Mouse (Mus musculus) lung, postnatal 0 days (tissue): ENCODE measurements around the gene Ercc2. TPM values are rescaled to one million over a fixed set of nuclear protein-coding genes. Genes with fewer than 3 reads are reported as not detected.

Experiments
- ATAC-seq: fragments of 200-750 bp; cut with Nextera tagmentation; 2 replicates; pipeline ENCODE4 v1.8.0; 2017; ENCODE audit warnings: moderate library complexity
- DNase-seq: peaks from one replicate; pipeline ENCODE4 v3.0.0-alpha.2; 2016; ENCODE audit warnings: low spot score
- H3K27ac ChIP-seq: fragments of 300-500 bp; sonication (generic); 2 replicates; pipeline ENCODE4 v1.5.1; 2014; ENCODE audit warnings: antibody characterized with exemption, mild to moderate bottlenecking, low read length, mixed read lengths
- H3K27me3 ChIP-seq: fragments of 300-500 bp; sonication (generic); replicated peaks from 2 replicates; pipeline ENCODE4 v1.6.1; 2014; ENCODE audit warnings: low read length, mixed read lengths; ENCODE audit not compliant: insufficient read depth
- H3K36me3 ChIP-seq: fragments of 300-500 bp; sonication (generic); 2 replicates; pipeline ENCODE4 v1.6.1; 2014; ENCODE audit warnings: low read length, mixed read lengths; ENCODE audit not compliant: insufficient read depth
- H3K4me1 ChIP-seq: fragments of 300-500 bp; sonication (generic); 2 replicates; pipeline ENCODE4 v1.6.1; 2014; ENCODE audit warnings: antibody characterized with exemption, low read depth, low read length, mixed read lengths; ENCODE audit not compliant: insufficient read depth
- H3K4me2 ChIP-seq: fragments of 300-500 bp; sonication (generic); replicated peaks from 2 replicates; pipeline ENCODE4 v1.6.1; 2014; ENCODE audit warnings: low read depth, mild to moderate bottlenecking, low read length, moderate library complexity, mixed read lengths
- H3K4me3 ChIP-seq: fragments of 300-500 bp; sonication (generic); 2 replicates; pipeline ENCODE4 v1.5.1; 2014; ENCODE audit warnings: low read depth, low read length
- H3K9ac ChIP-seq: fragments of 300-500 bp; sonication (generic); replicated peaks from 2 replicates; pipeline ENCODE4 v1.6.1; 2014; ENCODE audit warnings: low read depth, mild to moderate bottlenecking
- H3K9me3 ChIP-seq: fragments of 300-500 bp; sonication (generic); 2 replicates; pipeline ENCODE4 v1.6.1; 2016; ENCODE audit warnings: low read length, mixed read lengths
- CTCF ChIP-seq: IDR thresholded peaks from 2 replicates; pipeline ENCODE4 v1.5.1; 2016; ENCODE audit warnings: antibody characterized with exemption, mild to moderate bottlenecking
- EP300 ChIP-seq: IDR thresholded peaks from 2 replicates; pipeline ENCODE4 v1.6.1; 2016; ENCODE audit warnings: antibody characterized with exemption, mild to moderate bottlenecking, control low read depth
- WGBS: fragments of 180-500 bp; shearing (Covaris S2); extraction: QIAGEN DNeasy Blood & Tissue Kit; methylation state at CpG from one replicate; pipeline ENCODE4 v1.1.7; 2014; 5-methylcytosine and 5-hydroxymethylcytosine counted together
- polyA plus RNA-seq: library from polyadenylated mRNA; unstranded; fragments of >200 nt; fragmentation: Nextera tagmentation; extraction: Ambion mirVana; gene quantifications from 2 replicates; pipeline ENCODE4 v1.2.1, GENCODE M21; 2015

The Ercc2 gene
- polyA plus RNA-seq, 1 experiment from 2014 or later: 9.4 TPM

GRCm38 (mm10) chr7:19363881-19364280 lies 17.9 kb upstream of the Ercc2 start:
- Histone ChIP-seq H3K4me3 (no peak overlapping the region), H3K36me3 (no peaks in the 10 kb centered on the region), H3K4me1 (no peaks in the 10 kb centered on the region; the same call in 1 of the 2 replicates), H3K9me3 (no peaks in the 10 kb centered on the region), H3K27ac (no peak overlapping the region), H3K9ac (no peak overlapping the region), H3K4me2 (no peak overlapping the region), H3K27me3 (no peaks in the 10 kb centered on the region)
- DNase-seq: peak; percentile 88
- WGBS: 2% methylated on average over 18 of the region's 18 CpGs
- TF ChIP-seq CTCF (peak; percentile 93), EP300 (no peak)
- ATAC-seq: peak; percentile 20

- DNase-seq (no peak), ATAC-seq (no peak)
- H3K27me3 ChIP-seq: no peaks in the 10 kb centered on the region
- TF ChIP-seq CTCF (no peak), EP300 (no peak)
- 65% methylated on average over 4 of the region's 4 CpGs for WGBS
- H3K9me3 ChIP-seq: no peaks in the 10 kb centered on the region
- H3K4me3 ChIP-seq: no peak overlapping the region
- peaks cover 4% of the 10 kb centered on the region; the same call in 1 of the 2 replicates for H3K4me1 ChIP-seq
- H3K27ac ChIP-seq: no peak overlapping the region
- no peak overlapping the region for H3K4me2 ChIP-seq
- H3K36me3 ChIP-seq: no peaks in the 10 kb centered on the region
- H3K9ac ChIP-seq: no peak overlapping the region
These were observed 16.4 kb upstream of the Ercc2 start for GRCm38 (mm10) chr7:19365376-19365775.

- TF ChIP-seq EP300 (no peak), CTCF (no peak)
These were observed 13.4 kb upstream of the Ercc2 start for GRCm38 (mm10) chr7:19368380-19368779.

GRCm38 (mm10) chr7:19369823-19370425 lies 11.9 kb upstream of the Ercc2 start:
- Histone ChIP-seq H3K9ac (no peak overlapping the region; the same call in 1 of the 2 replicates), H3K4me3 (peak overlapping the region; percentile 24), H3K36me3 (no peaks in the 10 kb centered on the region), H3K4me1 (peaks cover 4% of the 10 kb centered on the region; the same call in 1 of the 2 replicates), H3K4me2 (peak overlapping the region; percentile 61), H3K27ac (no peak overlapping the region), H3K27me3 (no peaks in the 10 kb centered on the region), H3K9me3 (no peaks in the 10 kb centered on the region)
- ATAC-seq (peak; percentile 64), DNase-seq (peak; percentile 46)
- 12% methylated on average over 44 of the region's 46 CpGs for WGBS
- TF ChIP-seq EP300 (no peak), CTCF (peak; percentile 86)

More at GRCm38 (mm10) chr7:19368380-19368779, 13.4 kb upstream of the Ercc2 start:
- WGBS: 18% methylated on average over 16 of the region's 16 CpGs
- DNase-seq (peak; percentile 50), ATAC-seq (peak; percentile 48; the same call in 1 of the 2 replicates)
- H3K4me2 ChIP-seq: no peak overlapping the region
- no peaks in the 10 kb centered on the region for H3K36me3 ChIP-seq
- H3K9ac ChIP-seq: no peak overlapping the region
- peaks cover 4% of the 10 kb centered on the region; the same call in 1 of the 2 replicates for H3K4me1 ChIP-seq
- H3K27me3 ChIP-seq: no peaks in the 10 kb centered on the region
- H3K27ac ChIP-seq: no peak overlapping the region
- H3K4me3 ChIP-seq: no peak overlapping the region
- H3K9me3 ChIP-seq: no peaks in the 10 kb centered on the region

- DNase-seq (no peak), ATAC-seq (no peak)
- no peak overlapping the region for H3K9ac ChIP-seq
- H3K9me3 ChIP-seq: no peaks in the 10 kb centered on the region
- 85% methylated on average over 2 of the region's 2 CpGs for WGBS
- no peaks in the 10 kb centered on the region for H3K36me3 ChIP-seq
- no peak overlapping the region for H3K4me2 ChIP-seq
- no peaks in the 10 kb centered on the region for H3K27me3 ChIP-seq
- TF ChIP-seq CTCF (no peak), EP300 (no peak)
- H3K4me3 ChIP-seq: no peak overlapping the region
- peaks cover 4% of the 10 kb centered on the region; the same call in 1 of the 2 replicates for H3K4me1 ChIP-seq
- no peak overlapping the region for H3K27ac ChIP-seq
These were observed 8.4 kb upstream of the Ercc2 start for GRCm38 (mm10) chr7:19373367-19373766.

GRCm38 (mm10) chr7:19375368-19375767 lies 6.4 kb upstream of the Ercc2 start:
- no peak overlapping the region for H3K27ac ChIP-seq
- no peaks in the 10 kb centered on the region for H3K9me3 ChIP-seq
- WGBS: 70% methylated on average over 17 of the region's 18 CpGs
- no peak overlapping the region for H3K4me2 ChIP-seq
- ATAC-seq (no peak), DNase-seq (no peak)
- no peaks in the 10 kb centered on the region for H3K27me3 ChIP-seq
- H3K9ac ChIP-seq: no peak overlapping the region
- H3K4me1 ChIP-seq: no peaks in the 10 kb centered on the region
- no peak for TF ChIP-seq CTCF
- TF ChIP-seq EP300: no peak
- no peaks in the 10 kb centered on the region for H3K36me3 ChIP-seq
- no peak overlapping the region for H3K4me3 ChIP-seq
